Mouse (Mus musculus): ENCODE measurements at regions not wholly inside any gene's neighbourhood (a gene's known extent, or its start where the extent isn't known, plus 50 kb on each side); places are given as distances from the start of the nearest gene placed in this dataset.

DNA sequence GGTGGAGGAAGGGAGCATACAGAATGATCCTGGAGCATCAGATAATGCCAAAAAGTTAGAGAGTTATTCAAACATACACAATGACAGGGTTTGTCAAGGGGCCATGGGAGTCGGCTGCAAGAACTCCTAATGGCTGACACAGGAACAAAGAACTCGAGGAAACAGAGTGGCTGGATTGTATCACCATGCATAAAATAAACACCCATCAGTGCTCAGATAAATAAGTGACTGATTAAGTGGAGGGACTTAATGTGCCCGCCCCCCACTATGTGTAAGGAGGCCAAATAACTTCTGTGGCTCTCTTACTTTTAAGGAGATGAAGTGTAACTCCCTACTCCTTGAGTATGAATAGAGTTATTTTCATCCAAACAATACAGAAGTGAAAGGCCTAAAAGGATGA, 220.1 kb upstream of the 9630041A04Rik start:
- 0 out of 2 replicates have a peak, but pooled peaks cover 3% of the 10 kb centered on the region for H3K9me3 ChIP-seq (replicated peaks)
- no peak overlapping the region for H3K4me2 ChIP-seq
- H3K4me3 ChIP-seq, result no peak overlapping the region
- 33% methylated on average over 3 of the region's 3 CpGs for WGBS (ENCODE audit: insufficient replicate concordance)
- ATAC-seq, result no peak
- no peaks in the 10 kb centered on the region for H3K4me1 ChIP-seq
- H3K27ac ChIP-seq, result no peak overlapping the region
- no peak overlapping the region for H3K9ac ChIP-seq
- no peaks in the 10 kb centered on the region for H3K36me3 ChIP-seq
- H3K27me3 ChIP-seq (replicated peaks), result no peaks in the 10 kb centered on the region

- no peak overlapping the region for H3K4me2 ChIP-seq
- no peaks in the 10 kb centered on the region for H3K27me3 ChIP-seq (replicated peaks)
- H3K4me3 ChIP-seq, result no peak overlapping the region
- no peak for ATAC-seq
- no peaks in the 10 kb centered on the region for H3K4me1 ChIP-seq
- H3K36me3 ChIP-seq, result no peaks in the 10 kb centered on the region
- no peak overlapping the region for H3K27ac ChIP-seq
- no peak overlapping the region for H3K9ac ChIP-seq
- no peaks in the 10 kb centered on the region for H3K9me3 ChIP-seq (replicated peaks)
Observed at GRCm38 (mm10) chr9:101640598-101640997, 221.0 kb upstream of the 9630041A04Rik start.

GRCm38 (mm10) chr9:101616261-101616660, 245.4 kb upstream of the 9630041A04Rik start:
- no peak for ATAC-seq
- no peak overlapping the region for H3K27ac ChIP-seq

GRCm38 (mm10) chr9:101615176-101615575, 246.5 kb upstream of the 9630041A04Rik start:
- H3K27ac ChIP-seq, result no peak overlapping the region
- H3K4me2 ChIP-seq, result no peak overlapping the region

More at GRCm38 (mm10) chr9:101616261-101616660, 245.4 kb upstream of the 9630041A04Rik start:
- 55% methylated on average over 2 of the region's 2 CpGs for WGBS (ENCODE audit: insufficient replicate concordance)
- Histone ChIP-seq H3K4me2 (no peak overlapping the region), H3K4me3 (no peak overlapping the region), H3K27me3 (replicated peaks) (no peaks in the 10 kb centered on the region), H3K4me1 (no peaks in the 10 kb centered on the region), H3K9ac (no peak overlapping the region), H3K9me3 (replicated peaks) (no peaks in the 10 kb centered on the region), H3K36me3 (no peaks in the 10 kb centered on the region)

GRCm38 (mm10) chr9:101613933-101614332, 247.7 kb upstream of the 9630041A04Rik start:
- H3K4me2 ChIP-seq, result no peak overlapping the region
- 40% methylated on average over 3 of the region's 3 CpGs for WGBS (ENCODE audit: insufficient replicate concordance)
- no peaks in the 10 kb centered on the region for H3K9me3 ChIP-seq (replicated peaks)
- H3K4me1 ChIP-seq, result no peaks in the 10 kb centered on the region
- H3K9ac ChIP-seq, result no peak overlapping the region
- H3K27me3 ChIP-seq (replicated peaks), result no peaks in the 10 kb centered on the region
- no peaks in the 10 kb centered on the region for H3K36me3 ChIP-seq
- no peak overlapping the region for H3K27ac ChIP-seq
- no peak for ATAC-seq
- H3K4me3 ChIP-seq, result no peak overlapping the region

More at GRCm38 (mm10) chr9:101615176-101615575, 246.5 kb upstream of the 9630041A04Rik start:
- Histone ChIP-seq H3K36me3 (no peaks in the 10 kb centered on the region), H3K4me3 (no peak overlapping the region), H3K9ac (no peak overlapping the region), H3K4me1 (no peaks in the 10 kb centered on the region), H3K27me3 (replicated peaks) (no peaks in the 10 kb centered on the region), H3K9me3 (replicated peaks) (no peaks in the 10 kb centered on the region)
- WGBS (ENCODE audit: insufficient replicate concordance), result 51% methylated on average over 3 of the region's 3 CpGs
- ATAC-seq, result no peak

- Histone ChIP-seq H3K36me3 (no peaks in the 10 kb centered on the region), H3K4me2 (no peak overlapping the region), H3K9me3 (replicated peaks) (no peaks in the 10 kb centered on the region), H3K9ac (no peak overlapping the region), H3K4me1 (no peaks in the 10 kb centered on the region), H3K27me3 (replicated peaks) (no peaks in the 10 kb centered on the region), H3K4me3 (no peak overlapping the region), H3K27ac (no peak overlapping the region)
- no peak for ATAC-seq
- WGBS (ENCODE audit: insufficient replicate concordance), result 79% methylated on average over 2 of the region's 2 CpGs
Observed at GRCm38 (mm10) chr9:101613471-101613870, 248.2 kb upstream of the 9630041A04Rik start.

GRCm38 (mm10) chr9:101612971-101613370, 248.7 kb upstream of the 9630041A04Rik start:
- no peak for ATAC-seq
- Histone ChIP-seq H3K9ac (no peak overlapping the region), H3K4me2 (no peak overlapping the region), H3K36me3 (no peaks in the 10 kb centered on the region), H3K4me1 (no peaks in the 10 kb centered on the region), H3K9me3 (replicated peaks) (no peaks in the 10 kb centered on the region), H3K27ac (no peak overlapping the region), H3K27me3 (replicated peaks) (no peaks in the 10 kb centered on the region), H3K4me3 (no peak overlapping the region)
- WGBS (ENCODE audit: insufficient replicate concordance), result 66% methylated on average over 5 of the region's 5 CpGs

DNA sequence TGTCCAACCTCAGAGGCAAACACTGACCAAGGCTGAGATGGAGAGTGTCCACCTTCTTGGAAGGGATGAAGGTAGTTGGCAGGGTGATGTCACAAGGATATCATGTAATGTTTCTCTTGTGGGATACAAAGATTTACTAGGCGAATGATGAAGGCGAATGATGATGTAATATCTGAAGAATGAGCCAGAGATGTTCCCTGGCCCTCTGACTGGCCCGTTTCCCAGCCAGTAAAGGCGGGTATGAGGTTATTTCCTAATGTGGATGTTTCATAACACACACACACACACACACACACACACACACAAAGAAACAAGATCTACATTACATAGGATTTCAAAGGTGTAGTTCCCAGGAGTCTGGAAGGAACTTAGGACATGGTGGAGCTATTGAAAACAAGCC, 249.1 kb upstream of the 9630041A04Rik start:
- Histone ChIP-seq H3K9ac (no peak overlapping the region), H3K9me3 (replicated peaks) (no peaks in the 10 kb centered on the region), H3K36me3 (no peaks in the 10 kb centered on the region), H3K27ac (no peak overlapping the region), H3K4me1 (no peaks in the 10 kb centered on the region), H3K27me3 (replicated peaks) (no peaks in the 10 kb centered on the region), H3K4me2 (no peak overlapping the region), H3K4me3 (no peak overlapping the region)
- ATAC-seq, result no peak
- 65% methylated on average over 4 of the region's 4 CpGs for WGBS (ENCODE audit: insufficient replicate concordance)

DNA sequence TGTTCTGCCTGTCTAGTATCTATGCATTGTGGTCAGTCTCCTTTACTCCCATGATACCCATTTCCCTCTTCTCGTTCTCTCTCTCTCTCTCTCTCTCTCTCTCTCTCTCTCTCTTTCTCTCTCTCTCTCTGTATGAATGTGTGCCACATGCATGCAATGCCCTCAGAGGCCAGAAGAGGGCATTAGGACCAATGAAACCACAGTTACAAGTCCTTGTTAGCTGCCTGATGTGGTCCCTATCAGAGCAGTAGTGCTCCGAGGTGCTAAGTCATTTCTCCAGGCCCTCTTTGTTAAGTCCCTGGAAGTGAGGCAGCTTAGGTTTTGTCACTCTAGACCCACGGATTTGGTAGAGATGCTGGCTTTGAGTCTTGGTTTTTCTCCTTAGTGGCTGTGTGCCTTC, 250.2 kb upstream of the 9630041A04Rik start:
- Histone ChIP-seq H3K9ac (no peak overlapping the region), H3K27me3 (replicated peaks) (no peaks in the 10 kb centered on the region), H3K4me3 (no peak overlapping the region), H3K4me2 (no peak overlapping the region), H3K36me3 (no peaks in the 10 kb centered on the region), H3K9me3 (replicated peaks) (no peaks in the 10 kb centered on the region), H3K4me1 (no peaks in the 10 kb centered on the region), H3K27ac (no peak overlapping the region)
- no peak for ATAC-seq
- WGBS (ENCODE audit: insufficient replicate concordance), result 23% methylated on average over 3 of the region's 3 CpGs

DNA sequence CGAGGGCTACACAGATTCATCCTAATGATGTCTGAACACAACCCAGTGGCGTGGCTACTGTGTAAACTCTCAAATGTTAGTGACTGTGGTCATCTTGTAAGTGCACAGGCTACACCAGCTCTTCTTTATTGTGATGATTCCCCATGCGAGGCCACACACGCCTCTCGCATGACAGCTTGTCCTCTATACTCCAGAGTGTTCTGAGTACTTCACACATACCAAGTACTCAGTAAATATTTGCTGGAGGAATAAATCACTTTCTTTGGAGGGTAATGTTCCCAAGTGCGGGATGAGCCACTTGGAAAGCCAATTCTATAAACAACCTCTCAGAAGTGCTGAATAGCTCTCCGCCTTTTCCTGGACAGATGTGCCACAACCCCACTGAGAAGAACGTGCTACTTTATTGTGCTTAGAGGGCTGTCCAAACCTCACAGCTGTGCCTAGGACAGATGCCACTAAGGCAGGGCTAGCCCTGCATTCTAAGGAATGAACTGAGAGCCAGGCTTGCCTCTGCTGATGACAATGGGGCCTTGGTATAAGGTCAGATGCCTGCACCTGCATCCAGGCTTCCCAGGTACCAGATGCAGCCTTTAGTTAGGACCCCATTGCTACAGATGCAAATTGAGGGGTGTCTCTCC, 250.7 kb upstream of the 9630041A04Rik start:
- Histone ChIP-seq H3K27ac (no peak overlapping the region), H3K9me3 (replicated peaks) (no peaks in the 10 kb centered on the region), H3K4me1 (no peaks in the 10 kb centered on the region), H3K4me2 (no peak overlapping the region), H3K27me3 (replicated peaks) (no peaks in the 10 kb centered on the region), H3K9ac (no peak overlapping the region), H3K36me3 (no peaks in the 10 kb centered on the region), H3K4me3 (no peak overlapping the region)
- WGBS (ENCODE audit: insufficient replicate concordance), result 63% methylated on average over 8 of the region's 8 CpGs
- ATAC-seq, result no peak

DNA sequence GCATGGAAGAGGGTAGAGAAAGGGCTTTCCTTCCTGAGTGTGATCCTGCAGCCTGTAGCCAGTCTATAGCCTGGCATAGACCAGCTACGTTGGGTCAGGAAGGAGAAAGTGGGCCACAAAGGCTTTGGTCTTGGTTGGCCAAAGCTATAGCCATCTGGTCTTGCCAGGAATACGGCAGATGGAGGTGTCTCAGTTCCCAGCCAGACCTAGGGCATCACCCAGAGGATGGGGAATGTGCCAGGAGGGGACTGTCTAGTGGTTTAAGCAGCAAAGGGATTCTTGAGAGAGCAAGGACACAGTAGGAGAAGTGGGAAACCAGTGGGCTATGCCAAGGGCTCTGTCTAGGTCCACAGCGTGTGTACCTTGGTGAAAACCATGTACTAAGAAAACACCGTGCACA, 251.3 kb upstream of the 9630041A04Rik start:
- H3K4me2 ChIP-seq, result no peak overlapping the region
- H3K27me3 ChIP-seq (replicated peaks), result no peaks in the 10 kb centered on the region
- no peak overlapping the region for H3K27ac ChIP-seq
- no peaks in the 10 kb centered on the region for H3K36me3 ChIP-seq
- no peaks in the 10 kb centered on the region for H3K9me3 ChIP-seq (replicated peaks)
- H3K4me1 ChIP-seq, result no peaks in the 10 kb centered on the region
- H3K9ac ChIP-seq, result no peak overlapping the region
- 65% methylated on average over 4 of the region's 4 CpGs for WGBS (ENCODE audit: insufficient replicate concordance)
- no peak for ATAC-seq
- no peak overlapping the region for H3K4me3 ChIP-seq

GRCm38 (mm10) chr9:101602799-101603198, 258.8 kb upstream of the 9630041A04Rik start:
- Histone ChIP-seq H3K27me3 (replicated peaks) (no peaks in the 10 kb centered on the region), H3K27ac (no peak overlapping the region), H3K4me1 (no peaks in the 10 kb centered on the region), H3K4me2 (no peak overlapping the region), H3K9me3 (replicated peaks) (no peaks in the 10 kb centered on the region), H3K36me3 (no peaks in the 10 kb centered on the region), H3K9ac (no peak overlapping the region), H3K4me3 (no peak overlapping the region)
- WGBS (ENCODE audit: insufficient replicate concordance), result 59% methylated on average over 6 of the region's 6 CpGs
- ATAC-seq, result no peak

DNA sequence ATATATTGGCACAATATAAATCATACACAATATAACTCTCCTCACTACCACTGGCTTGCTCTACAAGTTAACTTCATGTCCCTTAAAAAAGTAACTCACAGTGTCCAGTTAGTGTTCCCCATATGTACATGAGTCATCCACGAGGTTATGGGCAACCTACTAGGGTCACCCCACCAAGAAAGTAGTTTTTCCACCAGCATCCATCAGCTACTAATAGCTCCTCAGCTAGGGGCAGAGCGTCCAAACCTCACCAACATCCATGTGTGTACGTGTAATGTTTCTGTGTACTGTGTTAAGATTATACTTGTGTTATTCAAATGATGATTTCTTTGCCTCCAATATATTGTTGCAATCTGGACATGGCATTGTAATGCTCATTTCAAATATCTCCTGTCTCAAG, 264.7 kb upstream of the 9630041A04Rik start:
- Histone ChIP-seq H3K27ac (no peak overlapping the region), H3K9ac (no peak overlapping the region), H3K36me3 (no peaks in the 10 kb centered on the region), H3K4me3 (no peak overlapping the region), H3K4me1 (no peaks in the 10 kb centered on the region), H3K4me2 (no peak overlapping the region), H3K27me3 (replicated peaks) (no peaks in the 10 kb centered on the region), H3K9me3 (replicated peaks) (no peaks in the 10 kb centered on the region)
- ATAC-seq, result no peak
- 57% methylated on average over 3 of the region's 3 CpGs for WGBS (ENCODE audit: insufficient replicate concordance)

All from liver, embryonic 12.5 days (tissue).